Mouse (Mus musculus) frontal cortex, postnatal 10 days (tissue): ENCODE data around the gene Zfp689.
A peak's percentile ranks its signal among the peaks of the same experiment; 100 is the strongest.
"Not testable (repeated sequence)": the region's sequence is repeated elsewhere in the genome, so short reads cannot be mapped to it uniquely, and the experiment has no call there.

Experiments
- DNase-seq, 2 experiments: peaks; one replicate each; pipeline ENCODE4 v3.0.0; 2022; ENCODE audit warnings: low spot score in 2 of 2, mixed read lengths in 1 of 2

Zfp689 gene

DNA sequence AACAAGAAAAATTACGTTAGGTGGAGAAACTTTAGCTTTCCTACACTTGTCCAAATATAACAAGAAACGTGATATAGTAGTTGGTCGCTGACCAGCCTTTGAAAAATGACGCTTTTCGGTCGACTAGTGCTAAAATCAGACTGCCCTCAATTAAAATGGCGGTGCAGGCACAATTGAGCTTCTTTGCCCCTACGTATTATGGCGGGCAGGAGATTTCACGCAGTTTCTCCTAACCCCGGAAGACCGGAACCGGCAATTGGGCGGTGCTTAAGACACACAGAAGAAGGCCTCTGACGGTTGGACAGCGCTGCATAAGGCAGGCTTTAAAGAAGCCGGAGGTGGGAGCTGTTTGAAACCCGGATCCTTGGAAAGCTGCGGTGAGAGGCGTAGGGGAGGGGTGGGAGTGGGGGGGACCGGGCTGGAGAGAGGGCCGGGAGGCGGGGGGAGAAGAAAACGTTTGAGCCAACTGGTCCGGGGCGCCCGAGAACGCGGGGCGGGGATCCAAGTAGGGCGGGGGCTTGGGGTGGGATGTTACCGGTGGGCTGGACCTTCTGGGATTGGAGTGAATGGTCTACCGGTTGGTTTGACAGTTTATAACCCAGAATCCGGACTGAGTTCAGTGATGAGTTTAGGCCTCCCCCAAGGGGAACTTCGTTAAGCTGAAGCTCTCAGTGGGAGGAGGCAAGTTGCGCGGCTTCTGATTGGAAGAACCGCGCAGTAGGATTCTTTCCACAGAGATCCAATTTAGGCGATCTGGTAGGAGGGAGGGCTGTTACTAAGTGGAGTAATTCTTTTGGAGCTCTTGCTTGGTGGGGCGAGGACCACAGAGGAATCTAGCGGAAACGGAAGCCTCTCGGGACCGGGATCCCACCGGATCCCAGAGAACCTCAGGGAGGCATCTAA, 22.0 kb upstream of the Zfp689 start:
- DNase-seq, result peak; percentile 91 to 95

DNA sequence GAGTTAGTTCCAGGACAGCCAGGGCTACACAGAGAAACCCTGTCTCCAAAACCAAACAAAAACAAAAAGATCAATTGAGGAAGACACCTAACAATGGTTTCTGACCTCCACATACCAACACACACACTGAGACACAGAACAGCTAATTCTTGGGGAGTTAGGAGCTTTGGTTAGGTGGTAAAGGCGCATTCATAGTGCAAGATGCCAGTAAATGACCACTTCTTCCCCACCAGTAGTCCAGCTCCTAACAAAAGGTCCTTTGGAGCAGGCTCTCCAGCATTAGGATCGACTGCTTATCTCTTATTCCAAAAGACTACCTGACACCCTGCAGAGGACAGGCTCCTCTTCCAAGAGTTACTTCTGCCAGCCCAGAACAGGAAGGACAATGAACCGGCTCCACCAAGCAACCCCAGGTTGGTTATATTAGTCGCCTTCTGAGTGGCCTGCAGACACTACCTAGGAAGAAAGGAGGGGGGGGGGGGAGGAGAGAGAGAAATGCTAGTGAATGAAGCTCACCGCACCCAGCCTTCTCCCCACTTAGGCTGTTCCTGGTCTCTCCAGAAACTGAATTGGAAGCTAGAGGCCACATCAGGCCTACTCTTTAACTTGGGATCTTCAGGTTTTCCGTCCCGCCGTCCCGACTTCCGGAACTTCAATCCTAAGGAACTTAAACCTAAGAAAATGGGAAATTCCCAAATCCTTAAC, 21.2 kb upstream of the Zfp689 start:
- no peak for DNase-seq

DNA sequence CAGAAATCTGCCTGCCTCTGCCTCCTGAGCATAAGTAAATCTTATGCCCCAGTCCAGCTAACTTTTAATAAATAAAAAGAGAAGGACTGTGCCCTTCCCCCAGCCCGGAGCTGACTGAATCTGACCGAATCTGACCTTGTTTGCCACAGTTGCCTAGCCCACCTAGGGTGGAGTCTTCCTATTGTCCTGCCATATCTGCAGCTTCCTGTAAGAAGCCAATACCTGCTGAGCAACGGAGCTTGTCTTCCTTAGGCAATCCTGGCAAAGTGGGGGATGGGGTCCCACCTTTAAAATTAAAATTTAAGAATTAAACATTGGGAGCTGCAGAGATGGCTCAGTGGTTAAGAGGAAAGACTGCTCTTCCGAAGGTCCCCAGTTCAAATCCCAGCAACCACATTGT, 17.6 kb upstream of the Zfp689 start:
- no peak for DNase-seq

DNA sequence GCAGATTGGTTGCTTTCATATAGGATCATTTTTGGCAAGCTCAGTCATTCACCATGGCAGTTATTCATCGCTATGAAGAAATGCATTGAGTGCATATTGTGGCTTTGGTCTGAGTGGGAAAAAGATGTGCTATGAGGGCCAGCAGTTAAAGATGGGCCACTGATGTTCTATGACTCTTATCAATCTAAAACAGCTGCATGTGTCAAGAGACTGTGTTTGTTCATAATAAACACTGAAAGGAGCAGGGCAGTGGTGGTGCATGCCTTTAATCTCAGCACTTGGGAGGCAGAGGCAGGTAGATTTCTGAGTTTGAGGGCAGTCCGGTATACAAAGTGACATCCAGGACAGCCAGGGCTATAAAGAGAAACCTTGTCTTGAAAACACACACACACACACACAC, 16.7 kb upstream of the Zfp689 start:
- DNase-seq, result not testable (repeated sequence)

DNA sequence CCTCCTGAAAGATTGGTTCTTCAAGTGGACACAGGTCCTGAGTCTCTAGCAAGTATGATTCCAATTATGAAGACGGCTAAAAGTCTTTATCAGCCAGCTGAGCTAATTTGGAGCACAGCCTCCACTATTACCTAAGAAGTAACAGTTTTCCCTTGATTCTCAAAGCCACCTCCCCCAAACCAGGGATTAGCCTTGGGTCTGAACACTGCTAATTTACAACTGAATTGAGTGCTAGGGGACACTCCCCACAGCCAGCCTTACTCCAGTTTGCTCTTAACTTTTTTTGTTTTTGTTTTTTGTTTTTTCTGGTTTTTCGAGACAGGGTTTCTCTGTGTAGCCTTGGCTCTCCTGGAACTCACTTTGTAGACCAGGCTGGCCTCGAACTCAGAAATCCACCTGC, 16.2 kb upstream of the Zfp689 start:
- no peak for DNase-seq

DNA sequence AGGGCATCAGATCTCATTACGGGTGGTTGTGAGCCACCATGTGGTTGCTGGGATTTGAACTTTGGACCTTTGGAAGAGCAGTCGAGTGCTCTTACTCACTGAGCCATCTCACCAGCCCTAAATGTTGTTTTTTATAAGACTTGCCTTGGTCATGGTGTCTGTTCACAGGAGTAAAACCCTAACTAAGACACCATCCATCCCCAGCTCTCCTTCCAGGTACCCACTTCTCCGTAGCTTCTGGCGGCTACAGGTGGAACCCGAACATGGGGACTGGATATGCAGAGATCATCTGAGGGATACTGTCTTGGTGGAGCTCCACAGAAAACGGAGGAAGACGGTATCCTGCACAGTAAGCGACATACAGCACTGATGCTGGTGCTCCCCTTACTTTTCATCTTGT, 10.4 kb upstream of the Zfp689 start, which contains the start of gene Prr14:
Gene Prr14, plus strand, starts transcription at position 301 of the 400 bp plus-strand sequence.
- not testable (repeated sequence) for DNase-seq

DNA sequence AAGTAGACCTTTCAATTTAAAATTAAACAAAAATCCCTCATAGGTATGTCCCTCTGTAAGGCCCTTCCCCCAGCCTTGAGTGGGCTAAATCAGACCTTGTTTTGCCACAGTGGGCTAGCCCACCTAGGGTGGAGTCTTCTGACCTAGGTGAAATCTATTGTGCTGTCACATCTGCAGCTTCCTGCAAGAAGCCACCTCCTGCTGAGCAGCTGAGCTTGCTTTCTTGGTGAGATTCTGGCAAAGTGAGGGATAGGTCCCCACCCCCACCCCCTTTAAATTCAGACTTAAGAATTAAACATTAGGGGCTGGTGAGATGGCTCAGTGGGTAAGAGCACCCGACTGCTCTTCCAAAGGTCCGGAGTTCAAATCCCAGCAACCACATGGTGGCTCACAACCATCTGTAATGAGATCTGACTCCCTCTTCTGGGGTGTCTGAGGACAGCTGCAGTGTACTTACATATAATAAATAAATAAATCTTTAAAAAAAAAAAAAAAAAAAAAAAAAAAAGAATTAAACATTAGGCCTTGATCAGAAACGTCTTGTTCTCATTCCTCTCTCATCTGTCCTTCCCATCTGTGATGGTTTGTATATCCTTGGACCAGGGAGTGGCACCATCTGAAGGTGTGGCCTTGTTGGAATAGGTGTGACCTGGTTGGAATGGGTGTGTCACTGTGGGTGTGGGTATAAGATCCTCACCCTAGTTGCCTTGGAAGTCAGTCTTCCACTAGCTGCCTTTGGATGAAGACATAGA, 9.6 kb upstream of the Zfp689 start:
- DNase-seq, result not testable (repeated sequence)

DNA sequence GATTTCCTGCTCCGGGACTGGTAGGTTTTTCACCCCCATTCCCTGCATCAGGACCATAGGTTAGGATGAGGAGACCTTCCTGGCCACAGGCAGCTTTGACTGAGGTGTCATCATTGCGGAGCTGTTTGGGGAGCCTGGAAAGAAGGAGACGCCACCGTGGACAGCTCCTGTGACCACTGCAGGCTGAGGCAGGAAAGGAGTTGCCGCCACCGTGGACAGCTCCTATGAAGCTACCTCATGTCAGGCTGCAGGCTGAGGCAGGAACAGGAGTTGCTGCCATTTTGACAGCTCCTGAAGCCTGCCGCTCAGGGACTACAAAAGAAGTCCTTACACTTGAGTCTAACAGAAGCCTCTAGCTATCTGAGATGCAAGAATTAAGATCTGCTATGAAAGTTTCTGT, 5.9 kb upstream of the Zfp689 start:
- DNase-seq, result no peak

DNA sequence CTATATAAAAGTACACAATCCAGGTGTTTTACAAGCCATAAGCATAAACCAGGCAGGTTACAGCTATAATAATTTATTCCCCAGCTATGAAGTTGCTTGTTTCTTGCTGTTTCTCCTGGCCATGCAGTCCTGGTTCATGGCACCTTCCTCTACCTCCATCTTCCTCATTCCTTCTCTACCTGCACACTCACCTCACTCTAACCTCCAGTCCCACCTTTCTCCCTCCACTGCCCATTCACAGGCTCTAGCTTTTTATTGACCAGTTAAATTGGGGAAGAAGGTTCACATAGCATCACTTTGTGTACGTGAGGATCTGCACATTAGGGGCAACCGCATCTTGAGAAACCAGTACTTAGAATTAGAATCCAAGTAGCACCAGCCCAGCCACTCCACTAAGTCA, 4.1 kb upstream of the Zfp689 start:
- no peak for DNase-seq

DNA sequence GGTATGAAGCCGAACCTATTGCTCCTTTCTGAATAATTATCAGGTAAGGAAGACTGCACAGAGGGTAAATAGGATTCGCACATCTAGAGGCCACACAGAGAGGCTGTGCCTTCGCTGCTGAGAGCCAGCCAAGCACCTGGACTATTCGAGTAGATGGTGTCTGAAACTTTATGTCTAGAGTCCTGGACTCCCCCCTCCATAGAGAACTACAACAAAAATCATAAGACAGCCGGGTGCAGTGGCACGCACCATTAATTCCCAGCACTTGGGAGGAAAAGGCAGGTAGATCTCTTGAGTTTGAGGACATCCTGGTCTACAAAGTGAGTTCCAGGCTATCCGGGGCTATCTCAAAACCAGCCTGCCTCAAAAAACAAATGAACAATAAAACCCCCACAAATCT, 1.0 kb upstream of the Zfp689 start:
- DNase-seq, result no peak

DNA sequence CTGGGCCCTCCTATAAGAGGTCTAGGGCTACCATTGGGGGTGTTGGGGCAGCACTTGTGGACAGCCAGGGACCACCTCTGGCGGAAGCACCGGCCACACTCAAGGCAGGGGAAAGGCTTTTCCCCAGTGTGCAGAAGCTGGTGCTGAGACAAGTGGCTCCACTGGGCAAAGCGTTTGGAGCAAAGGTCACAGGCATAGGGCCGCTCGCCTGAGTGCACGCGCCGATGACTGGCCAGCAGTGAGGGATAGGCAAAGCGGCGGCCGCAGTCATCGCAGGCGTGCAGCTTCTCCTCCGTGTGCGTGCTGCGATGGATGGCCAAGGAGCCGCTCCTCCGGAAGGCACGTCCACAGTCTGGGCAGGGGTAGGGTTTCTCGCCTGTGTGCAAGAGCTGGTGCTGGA, 5.0 kb downstream of the Zfp689 start:
- DNase-seq, result no peak

DNA sequence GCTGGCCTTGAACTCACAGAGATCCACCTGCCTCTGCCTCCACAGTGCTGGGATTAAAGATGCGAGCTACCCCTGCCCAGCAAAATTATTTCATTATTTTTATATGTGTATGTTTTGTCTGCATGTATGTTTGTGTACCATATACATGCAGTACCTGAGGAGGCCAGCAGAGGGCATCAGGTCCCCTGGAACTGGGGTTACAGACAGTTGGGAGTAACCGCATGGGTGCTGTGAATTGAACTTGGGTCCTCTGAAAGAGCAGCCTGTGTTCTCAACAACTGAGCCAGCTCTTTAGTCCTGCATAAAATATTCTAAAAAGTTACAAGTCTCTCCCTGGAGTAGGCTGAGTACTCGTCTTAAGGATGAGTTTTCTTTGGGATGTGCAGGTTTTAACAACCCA, 11.2 kb downstream of the Zfp689 start:
- no peak for DNase-seq

DNA sequence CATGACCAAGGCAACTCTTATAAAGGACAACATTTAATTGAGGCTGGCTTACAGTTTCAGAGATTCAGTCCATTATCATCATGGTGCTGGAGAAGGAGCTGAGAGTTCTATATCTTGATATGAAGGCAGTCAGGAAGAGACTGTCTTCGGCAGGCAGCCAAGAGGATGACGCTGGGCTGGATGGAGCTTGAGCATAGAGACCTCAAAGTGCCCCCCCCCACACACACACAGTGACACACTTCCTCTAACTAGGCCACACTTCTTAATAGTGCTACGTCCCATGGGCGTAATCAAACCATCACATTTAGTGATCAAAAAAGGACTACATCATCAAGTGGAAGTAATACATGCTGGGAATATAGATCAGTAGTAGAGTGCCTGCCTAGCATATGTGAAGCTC, 13.8 kb downstream of the Zfp689 start:
- no peak for DNase-seq

DNA sequence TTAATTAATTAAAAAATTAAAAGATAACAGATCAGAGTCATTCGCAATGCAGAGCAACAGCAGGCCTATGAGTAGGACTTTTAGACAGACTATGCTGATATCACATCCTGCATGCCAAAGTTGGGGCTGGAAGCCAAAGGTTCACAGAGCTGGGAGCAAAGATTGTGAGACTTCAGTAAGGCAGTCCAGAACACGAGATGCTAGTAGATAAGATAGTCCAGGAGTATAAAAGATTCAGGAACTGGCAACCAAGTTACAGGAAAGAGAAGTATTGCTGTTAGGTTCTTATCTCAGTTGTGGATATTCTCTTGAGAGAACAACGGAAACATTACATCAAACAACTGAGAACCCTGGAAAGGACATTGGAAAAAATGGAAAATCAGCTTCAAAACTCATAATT, 22.6 kb downstream of the Zfp689 start:
- DNase-seq, result no peak

DNA sequence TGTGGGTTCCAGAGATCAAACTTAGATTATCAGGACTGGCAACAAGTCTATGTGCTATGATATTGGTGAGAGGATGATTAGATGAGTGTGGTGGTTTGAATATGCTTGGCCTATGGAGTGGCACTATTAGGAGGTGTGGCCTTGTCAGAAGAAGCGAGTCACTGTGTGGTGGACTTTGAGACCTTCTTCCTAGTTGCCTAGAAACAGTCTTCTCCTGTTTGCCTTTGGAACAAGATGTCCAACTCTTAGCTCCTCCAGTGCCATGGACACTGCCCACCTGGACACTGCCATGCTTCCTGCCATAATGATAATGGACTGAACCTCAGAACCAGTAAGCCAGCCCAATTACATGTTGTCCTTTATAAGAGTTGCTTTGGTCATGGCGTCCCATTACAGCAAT, 23.0 kb downstream of the Zfp689 start:
- no peak for DNase-seq

DNA sequence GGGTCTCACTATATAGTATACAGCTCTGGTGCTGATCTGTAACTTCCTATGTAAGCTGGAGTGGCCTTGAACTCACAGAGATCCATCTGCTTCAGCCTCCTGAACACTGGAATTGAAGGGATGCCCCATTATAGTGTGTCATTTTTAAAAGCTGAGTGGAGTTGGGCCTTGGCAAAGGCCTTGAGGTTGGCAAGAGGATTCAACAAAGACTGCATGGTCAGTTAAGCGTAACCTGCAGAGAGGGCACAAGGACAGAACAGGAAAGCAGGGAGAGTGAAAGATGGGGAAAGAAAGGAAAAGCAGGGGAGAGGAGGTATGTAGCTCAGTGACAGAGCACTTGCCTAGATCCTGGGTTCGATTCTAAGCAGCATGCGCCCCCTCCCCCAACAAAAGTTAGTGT, 23.7 kb downstream of the Zfp689 start:
- DNase-seq, result no peak

DNA sequence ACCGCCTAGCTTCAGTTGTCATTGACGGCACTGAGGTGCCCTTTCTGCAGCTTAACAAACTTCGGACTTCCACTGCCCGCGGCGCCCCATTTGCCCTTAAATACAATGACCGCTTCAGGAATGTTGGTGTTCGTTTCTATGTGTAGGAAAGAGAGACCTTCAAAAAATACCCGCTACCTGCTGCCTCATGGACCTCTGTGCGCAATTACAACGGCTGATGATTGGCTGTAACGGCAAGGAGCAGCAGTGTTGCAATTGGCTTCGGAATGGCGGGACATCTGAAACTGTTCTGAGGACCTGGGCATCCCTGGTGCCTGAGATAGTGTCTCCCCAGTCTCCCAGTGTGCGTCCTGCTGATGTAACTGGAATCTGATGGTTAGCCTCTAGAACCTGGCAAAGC, 26.7 kb downstream of the Zfp689 start:
- peak in 1 of 2 experiments; percentile 29 for DNase-seq

DNA sequence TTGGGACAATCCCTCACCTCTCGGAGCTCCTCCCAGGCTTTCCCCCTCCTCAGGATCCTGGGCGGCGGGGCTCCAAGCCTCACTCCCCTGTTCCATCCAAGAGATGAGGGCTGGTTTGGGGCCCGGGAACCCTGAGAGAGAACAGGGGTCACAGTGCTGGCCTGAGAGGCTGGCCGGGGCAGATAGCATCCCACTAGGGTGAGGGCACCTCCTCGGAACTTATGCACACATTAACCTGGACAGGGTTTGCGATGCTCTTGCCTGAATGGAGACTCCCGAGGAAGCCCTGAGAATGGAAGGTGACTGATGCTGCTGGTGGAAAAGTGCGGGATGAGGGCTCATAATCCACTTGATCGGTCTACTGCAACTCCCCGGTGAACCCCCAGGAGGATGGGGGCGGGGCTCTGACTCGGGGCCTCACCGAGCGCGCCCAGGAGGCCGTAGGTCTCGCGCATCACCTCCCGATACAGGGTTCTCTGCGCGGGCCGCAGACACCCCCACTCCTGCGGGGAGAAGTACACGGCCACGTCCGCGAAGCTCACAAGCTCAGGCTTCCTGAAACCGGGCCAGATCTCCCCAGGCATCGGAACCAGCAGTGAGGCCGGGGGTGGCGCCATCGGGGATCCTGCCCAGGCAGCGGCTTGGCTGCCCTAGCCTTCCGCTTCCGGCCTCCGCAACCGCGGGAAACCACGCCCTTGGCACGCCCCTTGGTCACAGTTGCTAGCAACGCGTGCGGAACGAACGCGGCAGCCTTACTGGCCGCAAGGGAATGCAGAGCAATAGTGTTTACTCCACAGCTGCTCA, 27.4 kb downstream of the Zfp689 start, which contains the start of gene Zfp688:
Gene Zfp688, minus strand, starts transcription at position 681 of the 804 bp plus-strand sequence.
- DNase-seq, result peak; percentile 83 to 90

DNA sequence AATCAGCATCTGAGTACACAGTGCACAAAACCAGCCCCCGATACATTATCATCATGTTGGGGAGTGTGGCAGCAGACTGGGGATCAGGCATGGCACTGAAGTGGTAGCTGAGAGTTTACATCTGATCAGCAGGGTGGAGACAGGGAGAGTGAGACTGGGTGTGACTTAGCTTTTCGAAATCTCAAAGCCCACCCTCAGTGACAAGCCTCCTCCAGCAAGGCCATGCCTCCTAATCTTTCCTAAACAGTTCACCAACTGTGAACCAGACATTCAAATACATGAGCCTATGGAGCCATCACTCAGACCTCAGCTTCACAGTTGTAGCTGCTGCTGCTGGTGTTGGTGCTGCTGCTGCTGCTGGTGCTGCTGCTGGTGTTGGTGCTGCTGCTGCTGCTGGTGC, 37.5 kb downstream of the Zfp689 start:
- no peak for DNase-seq

DNA sequence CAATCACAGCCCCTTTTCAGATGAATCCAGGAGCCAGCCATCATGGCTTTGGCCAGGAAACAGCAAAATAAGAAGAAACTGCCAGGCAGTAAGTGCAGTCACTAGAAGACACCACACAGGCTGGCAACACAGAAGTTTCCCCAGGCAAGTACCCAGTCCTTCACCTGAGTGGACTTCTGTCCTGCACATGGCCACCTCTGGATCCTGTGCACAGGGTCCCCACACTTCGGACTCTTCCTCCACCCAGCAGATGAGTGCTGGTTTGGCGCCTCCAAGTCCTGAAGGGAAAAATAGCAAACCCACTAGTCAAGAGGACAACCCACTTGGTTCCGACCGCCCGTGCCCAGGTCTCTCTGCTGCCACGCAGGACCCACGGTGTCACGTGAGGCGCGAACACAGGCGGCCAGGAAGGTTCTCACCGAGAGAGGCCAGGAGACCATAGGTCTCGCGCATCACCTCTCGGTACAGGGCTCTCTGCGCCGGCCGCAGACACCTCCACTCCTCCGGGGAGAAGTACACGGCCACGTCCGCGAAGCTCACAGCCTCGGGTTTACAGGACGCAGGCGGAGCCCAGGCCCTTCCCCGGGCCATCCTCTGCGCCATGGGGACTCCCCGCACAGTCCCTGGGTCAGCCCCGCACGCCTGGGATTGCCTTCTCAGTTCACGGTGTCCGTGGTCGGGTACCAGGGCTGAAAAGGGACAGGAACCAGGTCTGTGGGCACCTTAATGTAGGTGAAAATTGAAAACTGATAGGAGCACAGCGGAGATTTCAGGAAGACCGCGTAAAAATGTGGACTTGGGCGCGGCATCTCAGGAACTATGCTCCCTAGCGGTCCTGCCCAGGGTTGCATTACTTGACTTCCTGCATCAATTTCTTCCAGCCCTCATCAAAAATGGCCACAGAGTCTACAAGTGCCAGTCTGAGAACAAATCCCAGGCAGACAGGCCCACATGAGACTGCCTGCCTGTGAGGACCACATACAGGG, 42.7 kb downstream of the Zfp689 start, which contains the start of gene Zfp764:
Gene Zfp764, minus strand, starts transcription at position 821 of the 986 bp plus-strand sequence.
- DNase-seq, result peak; percentile 66 to 79
